ENCODE assay signal across 8 mouse cellular contexts in the genomic region with DNA sequence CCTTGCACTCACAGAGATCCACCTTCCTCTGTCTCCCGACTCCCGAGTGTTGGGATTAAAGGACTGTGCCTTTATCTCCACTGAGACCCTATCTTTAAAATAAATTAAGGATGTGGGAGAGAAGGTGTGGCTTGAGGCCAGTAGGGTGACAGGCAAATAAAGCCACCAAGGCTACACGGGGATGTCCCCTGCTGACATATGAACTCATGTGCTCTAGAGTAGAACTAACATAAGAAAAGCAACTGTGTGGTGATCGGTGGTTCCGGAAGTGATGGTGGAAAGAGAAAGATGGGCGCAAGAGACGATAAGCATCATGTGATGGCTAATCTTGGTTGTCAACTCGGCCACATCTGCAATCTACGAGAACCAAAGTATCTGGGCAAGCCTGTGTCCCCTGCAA. TPM values are rescaled to one million over a fixed set of nuclear protein-coding genes. Genes with fewer than 3 reads are reported as not detected.
DNase-seq lines count a peak whose midpoint lies in the region; ATAC-seq and TF ChIP-seq lines count a peak whose summit lies in the region.

No protein-coding gene starts in this region.

- H3K4me1 ChIP-seq in embryonic facial prominence, embryonic 12.5 days = peaks cover 6% of the 10 kb centered on the region; the same call in 1 of the 2 replicates
- peaks cover 9% of the 10 kb centered on the region for H3K4me1 ChIP-seq in embryonic facial prominence, embryonic 10.5 days
- peaks cover 2% of the 10 kb centered on the region; the same call in 1 of the 2 replicates for H3K4me1 ChIP-seq in spleen, adult 2 months (ENCODE audit: control insufficient read depth, insufficient read depth, insufficient read length)

- H3K27ac ChIP-seq in embryonic facial prominence, embryonic 12.5 days = no peak overlapping the region
- H3K27ac ChIP-seq in embryonic facial prominence, embryonic 10.5 days (replicated peaks) = no peak overlapping the region
- peak overlapping the region; percentile 91 for H3K27ac ChIP-seq in spleen, adult 2 months (ENCODE audit: insufficient read depth, low read length)
- peak overlapping the region; percentile 25; the same call in 1 of the 2 replicates for H3K27ac ChIP-seq in macrophage

- DNase-seq in embryonic facial prominence, embryonic 10.5 days (ENCODE audit: low spot score) = no peak
- DNase-seq in spleen, adult 2 months (ENCODE audit: low read depth in 1 of 2, low spot score in 2 of 2) = peak; percentile 63 to 73
- DNase-seq in spleen, adult 12 weeks (ENCODE audit: low spot score) = no peak
- DNase-seq in thymus, postnatal 10 days (ENCODE audit: low spot score in 2 of 2) = no peak
- DNase-seq in kidney, postnatal 14 days = no peak
- DNase-seq in right cerebral cortex, postnatal 4 days = no peak

- no peaks in the 10 kb centered on the region for H3K9me3 ChIP-seq in embryonic facial prominence, embryonic 12.5 days
- H3K9me3 ChIP-seq in embryonic facial prominence, embryonic 10.5 days = no peaks in the 10 kb centered on the region

- no peak for TF ChIP-seq POLR2A in spleen, adult 2 months (IDR thresholded peaks at IDR 0.05; ENCODE audit: low read depth, low read length)

- ATAC-seq in embryonic facial prominence, embryonic 12.5 days (ENCODE audit: insufficient number of reproducible peaks, insufficient read depth, low FRiP score, low TSS enrichment) = no peak

- peaks cover 38% of the 10 kb centered on the region; the same call in 1 of the 2 replicates for H3K79me2 ChIP-seq in macrophage (ENCODE audit: inconsistent target)

- H3K27me3 ChIP-seq in embryonic facial prominence, embryonic 12.5 days = no peaks in the 10 kb centered on the region
- H3K27me3 ChIP-seq in embryonic facial prominence, embryonic 10.5 days (replicated peaks; ENCODE audit: low read depth, poor library complexity, severe bottlenecking) = no peaks in the 10 kb centered on the region
- no peaks in the 10 kb centered on the region for H3K27me3 ChIP-seq in spleen, adult 2 months (ENCODE audit: control insufficient read depth, insufficient read depth, low read length)

- 73% methylated on average over 9 of the region's 9 CpGs for WGBS in embryonic facial prominence, embryonic 12.5 days
- 75% methylated on average over 9 of the region's 9 CpGs for WGBS in embryonic facial prominence, embryonic 10.5 days
- 34% methylated on average over 9 of the region's 9 CpGs for WGBS in spleen, adult 2 months
- 53% methylated on average over 9 of the region's 9 CpGs for WGBS in macrophage (ENCODE audit: missing documents)

- peaks cover 31% of the 10 kb centered on the region for H3K36me3 ChIP-seq in embryonic facial prominence, embryonic 12.5 days
- H3K36me3 ChIP-seq in embryonic facial prominence, embryonic 10.5 days (replicated peaks) = peaks cover 61% of the 10 kb centered on the region
- peaks cover 16% of the 10 kb centered on the region for H3K36me3 ChIP-seq in spleen, adult 2 months (ENCODE audit: control insufficient read depth, insufficient read depth, low read length)
- H3K36me3 ChIP-seq in macrophage (ENCODE audit: inconsistent target) = peaks cover 9% of the 10 kb centered on the region; the same call in 1 of the 2 replicates

- H3K9ac ChIP-seq in embryonic facial prominence, embryonic 12.5 days = peak overlapping the region; percentile 60; the same call in 1 of the 2 replicates

- no peak for TF ChIP-seq CTCF in spleen, adult 2 months (IDR thresholded peaks at IDR 0.05; ENCODE audit: extremely low read depth, insufficient read depth, insufficient read length, insufficient replicate concordance)

- H3K4me3 ChIP-seq in embryonic facial prominence, embryonic 12.5 days = no peak overlapping the region
- no peak overlapping the region for H3K4me3 ChIP-seq in embryonic facial prominence, embryonic 10.5 days
- H3K4me3 ChIP-seq in spleen, adult 2 months (ENCODE audit: extremely low read depth, insufficient read depth, insufficient read length) = peak overlapping the region; percentile 20
- no peak overlapping the region for H3K4me3 ChIP-seq in macrophage (ENCODE audit: inconsistent target)

- H3K4me2 ChIP-seq in embryonic facial prominence, embryonic 12.5 days (replicated peaks) = no peak overlapping the region

RNA-seq across cellular contexts. Expression of gene Cmtm6, which starts 21.4 kb away (rescaled TPM):
- 29.1 and 31.8 TPM in 2 replicates for polyA plus RNA-seq in embryonic facial prominence, embryonic 12.5 days (2016; fragmentation: Nextera tagmentation; extraction: Ambion mirVana)
- 29.5 and 32.8 TPM in 2 replicates for polyA plus RNA-seq in embryonic facial prominence, embryonic 10.5 days (2016; fragmentation: Nextera tagmentation; extraction: Ambion mirVana)
- 36.7 and 38.5 TPM in 2 replicates for polyA plus RNA-seq in spleen, adult 2 months (2012; rRNA removed)
- 10 to 100 TPM in 25 of 26 experiments, 1 to 10 TPM in 1; 9.5 to 94.2 (median 29.7) TPM for total RNA-seq in macrophage (2018; cell fraction: chromatin; rRNA removed)
- total RNA-seq in macrophage (2018; cell fraction: cytosol; rRNA removed) = 100 to 1,000 TPM in 12 of 26 experiments, 10 to 100 TPM in 14; 60.7 to 138 (median 99.6) TPM
- total RNA-seq in macrophage (2018; cell fraction: nucleus; rRNA removed) = 100 to 1,000 TPM in 10 of 26 experiments, 10 to 100 TPM in 16; 54.2 to 141 (median 94.4) TPM
- 61.4 to 121 TPM (median 79.5 TPM) in 3 replicates for polyA plus RNA-seq in macrophage (2018)

RNA-seq across cellular contexts. Expression of gene Cmtm7, which starts 29.3 kb away (rescaled TPM):
- 79.6 and 82.0 TPM in 2 replicates for polyA plus RNA-seq in embryonic facial prominence, embryonic 12.5 days (2016; fragmentation: Nextera tagmentation; extraction: Ambion mirVana)
- polyA plus RNA-seq in embryonic facial prominence, embryonic 10.5 days (2016; fragmentation: Nextera tagmentation; extraction: Ambion mirVana) = 88.0 and 93.2 TPM in 2 replicates
- polyA plus RNA-seq in spleen, adult 2 months (2012; rRNA removed) = 237 and 317 TPM in 2 replicates
- 10 to 100 TPM; 17.7 to 97.1 (median 67.8) TPM for total RNA-seq in macrophage (2018; cell fraction: chromatin; rRNA removed)
- 100 to 1,000 TPM in 9 of 26 experiments, 10 to 100 TPM in 17; 58.3 to 114 (median 93.6) TPM for total RNA-seq in macrophage (2018; cell fraction: cytosol; rRNA removed)
- 100 to 1,000 TPM in 1 of 26 experiments, 10 to 100 TPM in 25; 36.9 to 101 (median 68.6) TPM for total RNA-seq in macrophage (2018; cell fraction: nucleus; rRNA removed)
- polyA plus RNA-seq in macrophage (2018) = 47.8 to 121 TPM (median 101 TPM) in 3 replicates

Comparison
In these comparisons a context has a peak if more than half of its experiments do, and no peak if none do; other contexts are left out.
1. DNase-seq: peak in spleen, adult 2 months (2 of 2); none in embryonic facial prominence, embryonic 10.5 days (single experiment), spleen, adult 12 weeks (single experiment), thymus, postnatal 10 days (0 of 2), kidney, postnatal 14 days (single experiment) and right cerebral cortex, postnatal 4 days (single experiment).
2. H3K27ac ChIP-seq: peak in spleen, adult 2 months (single experiment) and macrophage (single experiment); none in embryonic facial prominence, embryonic 12.5 days (single experiment) and embryonic facial prominence, embryonic 10.5 days (single experiment).